Mouse (Mus musculus) B cell, adult (primary cell): ENCODE measurements around the gene Gm17079. TPM values are rescaled to one million over a fixed set of nuclear protein-coding genes. Genes with fewer than 3 reads are reported as not detected.

ENCODE experiments used
- total RNA-seq: library from RNA; stranded (reverse); gene quantifications from 4 replicates; pipeline ENCODE4 v1.2.4, GENCODE M21; 2023; ENCODE audit not compliant: inconsistent age

Gm17079 gene
- not detected in 4 replicates for total RNA-seq

GRCm38 (mm10) chr14:51695368-51695767 lies at the start of gene Gm17079:
Gm17079 (minus strand) TSS chr14:51695468.

GRCm38 (mm10) chr14:51717083-51717482 lies 21.8 kb upstream of the Gm17079 start, which contains the start of gene Gm5800:
Gm5800 (minus strand) TSS chr14:51717183.

Other genes starting within 250 kb of the Gm17079 start
- not detected in 4 replicates for gene Vmn2r89, start 243.6 kb downstream of the Gm17079 start, total RNA-seq
- not detected in 4 replicates for gene Gm5622, start 142.7 kb downstream of the Gm17079 start, total RNA-seq
- not detected in 4 replicates for gene Gm17175, start 121.4 kb downstream of the Gm17079 start, total RNA-seq
- not detected in 4 replicates for gene Gm17174, start 103.3 kb downstream of the Gm17079 start, total RNA-seq
- not detected in 4 replicates for gene Gm17078, start 84.2 kb downstream of the Gm17079 start, total RNA-seq
- gene Gm4181, start 59.8 kb downstream of the Gm17079 start, total RNA-seq = not detected in 4 replicates
- gene Gm5800, start 21.7 kb upstream of the Gm17079 start, total RNA-seq = not detected in 4 replicates
- gene Ang4, start 78.1 kb upstream of the Gm17079 start, total RNA-seq = not detected in 4 replicates
- not detected in 4 replicates for gene AY358078, start 104.6 kb upstream of the Gm17079 start, total RNA-seq
- gene Ear6, start 158.2 kb upstream of the Gm17079 start, total RNA-seq = not detected in 4 replicates
- 40.0 to 67.1 TPM (median 63.4 TPM) in 4 replicates for gene Mettl17, start 189.4 kb upstream of the Gm17079 start, total RNA-seq
- gene Slc39a2, start 197.4 kb upstream of the Gm17079 start, total RNA-seq = 0.36 to 0.54 TPM (median 0.48 TPM) in 4 replicates
- gene Ndrg2, start 218.7 kb upstream of the Gm17079 start, total RNA-seq = 0.24 to 1.2 TPM (median 0.61 TPM) in 3 of 4 replicates, not detected in the other
- gene Tppp2, start 223.0 kb upstream of the Gm17079 start, total RNA-seq = not detected in 4 replicates
- gene Rnase13, start 227.3 kb upstream of the Gm17079 start, total RNA-seq = not detected in 4 replicates